Mouse (Mus musculus) C2C12 (cell line): Measurements from ENCODE around the gene Rtn1.

Experiments
- CTCF ChIP-seq: IDR thresholded peaks from one replicate; pipeline ENCODE4 v1.5.1; 2011; ENCODE audit not compliant: control insufficient read depth, insufficient read depth, insufficient read length
- MAX ChIP-seq: IDR thresholded peaks from one replicate; pipeline ENCODE4 v1.6.1; 2011; ENCODE audit warnings: mild to moderate bottlenecking, control low read depth
- USF1 ChIP-seq: IDR thresholded peaks from one replicate; pipeline ENCODE4 v1.6.1; 2011; ENCODE audit warnings: low read depth, mild to moderate bottlenecking, control low read depth, moderate library complexity

DNA sequence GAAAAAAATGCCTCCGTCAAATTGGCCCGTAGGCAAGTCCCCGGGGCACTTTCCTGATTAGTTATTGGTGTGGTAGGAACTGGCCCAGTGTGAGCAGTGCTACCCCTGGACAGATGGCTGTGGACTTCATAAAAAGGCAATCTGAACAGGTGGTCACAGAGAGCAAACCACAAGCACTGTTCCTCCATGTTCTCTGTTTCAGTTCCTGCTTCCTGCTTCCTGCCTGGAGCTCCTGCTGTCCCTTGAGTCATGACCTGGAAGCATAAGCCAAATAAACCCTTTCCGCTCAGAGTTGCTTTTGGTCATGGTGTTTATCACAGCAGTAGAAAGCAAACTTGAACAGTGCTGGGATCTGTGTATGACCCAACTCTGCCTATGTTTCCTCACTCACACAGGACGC lies 44.3 kb downstream of the Rtn1 start:
- no peak for TF ChIP-seq CTCF
- no peak for TF ChIP-seq USF1
- no peak for TF ChIP-seq MAX
